Mouse (Mus musculus): ENCODE results near the gene Npat.

Gene Npat

GRCm38 (mm10) chr9:53536558-53537320 is at the start of gene Npat, which contains the start of gene Atm:
Gene Npat (plus strand): TSS chr9:53537047.
Gene Atm (minus strand): TSS chr9:53536740.
- peak; percentile 99 for DNase-seq (ENCODE audit: low spot score in 2 of 2)

DNA sequence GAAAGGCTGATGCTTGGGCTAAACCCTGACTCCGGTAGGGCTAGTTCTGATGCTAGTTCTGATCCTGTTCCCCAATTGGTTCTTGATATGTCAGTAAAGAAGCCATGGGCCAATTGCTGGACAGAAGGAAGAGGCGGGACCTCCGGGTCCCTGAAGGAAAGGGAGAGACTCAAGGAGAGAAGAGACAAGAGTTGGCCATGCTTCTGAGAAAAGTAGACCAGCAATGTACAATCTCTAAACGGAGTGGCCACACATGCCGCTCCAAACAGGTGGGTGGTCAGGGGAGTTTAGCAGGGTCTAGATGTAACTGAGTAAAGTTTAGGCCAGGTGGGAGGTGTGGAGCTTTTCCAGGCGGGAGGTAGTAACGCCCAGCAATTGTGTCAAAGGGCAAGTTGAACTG is 28.8 kb upstream of the Npat start:
- no peak for DNase-seq (ENCODE audit: low spot score in 2 of 2)

GRCm38 (mm10) chr9:53514091-53514490 is 22.8 kb upstream of the Npat start:
- no peak for DNase-seq (ENCODE audit: low spot score in 2 of 2)

- no peak for DNase-seq (ENCODE audit: low spot score in 2 of 2)
Measured at GRCm38 (mm10) chr9:53517373-53518009, 19.4 kb upstream of the Npat start.

GRCm38 (mm10) chr9:53535416-53536320 is 1.2 kb upstream of the Npat start:
- peak in 1 of 2 experiments; percentile 5 for DNase-seq (ENCODE audit: low spot score in 2 of 2)

DNA sequence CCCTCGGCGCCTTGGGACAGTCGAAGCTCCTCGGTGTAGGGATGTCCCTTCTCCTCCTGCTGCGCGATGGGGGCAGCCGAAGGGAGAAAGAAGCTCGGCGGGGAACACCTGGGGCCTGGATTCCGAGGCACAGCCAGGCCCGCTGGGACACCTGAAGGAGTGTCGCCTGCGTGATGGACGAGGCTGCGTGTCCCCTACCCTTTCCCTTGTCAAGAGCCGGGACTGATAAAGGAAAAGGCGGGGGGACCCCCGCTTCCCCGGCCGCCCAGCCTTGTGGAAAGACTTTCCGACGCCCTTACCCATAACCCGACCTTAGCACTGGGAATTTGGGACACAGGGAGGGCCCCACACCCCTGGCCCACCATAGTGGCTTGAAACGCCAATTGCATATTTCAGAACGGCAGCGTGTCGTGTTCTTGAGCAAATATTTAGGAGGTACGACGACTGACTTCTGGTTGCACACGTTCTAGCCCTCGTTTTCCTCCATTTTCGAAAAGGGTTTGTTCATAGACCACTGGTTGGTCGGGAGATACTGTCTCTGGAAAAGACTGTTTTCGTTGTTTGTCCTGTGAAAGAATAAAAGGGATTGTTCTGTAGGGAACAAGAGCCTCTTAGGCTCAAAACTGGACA is 604 bp downstream of the Npat start:
- DNase-seq (ENCODE audit: low spot score in 2 of 2): peak in 1 of 2 experiments; percentile 13

DNA sequence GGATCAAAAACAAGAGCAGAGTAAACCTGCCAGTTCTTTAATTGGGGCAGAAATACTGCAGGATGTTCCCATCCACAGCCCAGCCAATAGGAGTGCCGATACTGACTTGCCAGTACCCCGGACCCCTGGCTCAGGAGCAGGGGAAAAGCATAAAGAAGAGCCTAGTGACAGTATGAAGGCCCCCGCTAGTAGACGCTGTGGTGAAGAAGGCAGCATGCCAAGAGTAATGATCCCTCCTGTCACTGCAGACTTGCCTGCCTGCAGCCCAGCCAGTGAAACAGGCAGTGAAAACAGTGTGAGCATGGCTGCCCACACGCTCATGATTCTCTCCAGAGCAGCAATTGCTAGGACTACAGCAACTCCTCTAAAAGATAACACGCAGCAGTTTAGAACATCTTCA is 33.8 kb downstream of the Npat start:
- no peak for DNase-seq (ENCODE audit: low spot score in 2 of 2)

- no peak for DNase-seq (ENCODE audit: low spot score in 2 of 2)
Measured at GRCm38 (mm10) chr9:53572516-53573307, 35.9 kb downstream of the Npat start.

DNA sequence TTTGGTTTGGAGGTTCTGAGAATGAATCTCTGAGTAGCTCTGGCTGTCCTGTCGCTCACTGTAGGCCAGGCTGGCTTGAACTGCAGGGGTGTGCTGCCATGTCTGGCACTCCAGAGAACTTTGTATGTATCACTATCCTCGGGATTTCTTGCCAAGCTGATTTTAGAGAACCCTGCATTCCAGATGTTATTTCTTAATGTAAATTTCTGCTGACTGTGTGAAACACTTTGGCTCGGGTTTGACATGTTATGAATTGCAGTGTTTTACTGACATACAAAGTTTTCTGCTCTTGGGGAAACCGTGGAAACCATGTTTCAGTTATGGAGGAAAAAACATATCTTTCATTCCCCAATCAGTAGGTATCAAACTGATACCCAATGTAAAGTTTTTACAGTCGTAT is 38.9 kb downstream of the Npat start:
- no peak for DNase-seq (ENCODE audit: low spot score in 2 of 2)

GRCm38 (mm10) chr9:53581870-53582269 is 45.0 kb downstream of the Npat start:
- DNase-seq (ENCODE audit: low spot score in 2 of 2): no peak

DNA sequence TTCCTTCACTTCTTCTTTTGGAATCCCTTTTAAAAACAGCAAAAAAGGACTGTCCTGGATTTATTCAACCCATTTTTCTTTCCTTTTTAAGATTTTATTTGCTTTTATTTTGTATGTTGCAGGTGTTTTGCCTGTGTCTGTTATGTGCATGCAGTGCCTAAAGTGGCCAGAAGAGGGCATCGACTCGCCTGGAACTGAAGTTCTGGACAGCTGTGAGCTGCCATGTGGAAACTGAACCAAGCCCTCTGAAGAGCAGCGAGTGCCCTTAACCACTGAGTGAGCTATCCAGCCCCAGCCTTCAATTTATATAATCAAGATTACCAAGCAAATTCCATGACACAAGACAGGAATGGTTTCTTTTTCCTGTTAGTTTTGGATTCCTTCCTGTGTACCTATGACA is 57.9 kb downstream of the Npat start:
- peak in 1 of 2 experiments; percentile 41 for DNase-seq (ENCODE audit: low spot score in 2 of 2)

DNA sequence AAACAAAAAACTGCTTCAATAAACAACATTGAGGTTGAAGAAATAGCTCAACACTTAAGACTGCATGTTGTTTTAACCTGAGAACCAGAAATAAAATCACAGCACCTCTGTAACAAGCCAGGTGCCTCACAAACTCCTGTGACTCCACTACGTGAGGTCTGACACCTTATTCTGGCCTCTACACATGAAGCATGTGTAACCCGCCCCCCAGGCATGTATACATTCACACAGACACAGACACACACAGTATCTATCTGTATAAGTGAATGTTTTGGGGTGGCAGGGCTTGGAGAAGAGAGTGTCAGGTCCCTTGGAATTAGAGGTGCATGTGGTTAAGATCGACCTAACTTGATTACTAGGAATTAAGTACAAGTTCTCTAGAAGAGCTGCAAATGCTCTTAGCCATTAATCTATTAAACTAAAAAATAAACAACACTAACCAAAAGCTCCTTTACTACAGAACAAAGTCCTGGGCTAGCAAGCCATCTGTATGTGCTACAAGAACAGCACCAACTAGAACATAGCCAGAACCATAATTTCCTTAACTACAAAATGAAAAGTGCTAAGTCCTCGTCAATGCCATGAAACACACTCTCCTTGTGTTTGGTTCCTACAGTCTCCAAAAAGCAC is 60.2 kb downstream of the Npat start:
- DNase-seq (ENCODE audit: low spot score in 2 of 2): no peak

- DNase-seq (ENCODE audit: low spot score in 2 of 2): no peak
Measured at GRCm38 (mm10) chr9:53598631-53599030, 61.8 kb downstream of the Npat start.

- no peak for DNase-seq (ENCODE audit: low spot score in 2 of 2)
Measured at GRCm38 (mm10) chr9:53601541-53601940, 64.7 kb downstream of the Npat start.

DNA sequence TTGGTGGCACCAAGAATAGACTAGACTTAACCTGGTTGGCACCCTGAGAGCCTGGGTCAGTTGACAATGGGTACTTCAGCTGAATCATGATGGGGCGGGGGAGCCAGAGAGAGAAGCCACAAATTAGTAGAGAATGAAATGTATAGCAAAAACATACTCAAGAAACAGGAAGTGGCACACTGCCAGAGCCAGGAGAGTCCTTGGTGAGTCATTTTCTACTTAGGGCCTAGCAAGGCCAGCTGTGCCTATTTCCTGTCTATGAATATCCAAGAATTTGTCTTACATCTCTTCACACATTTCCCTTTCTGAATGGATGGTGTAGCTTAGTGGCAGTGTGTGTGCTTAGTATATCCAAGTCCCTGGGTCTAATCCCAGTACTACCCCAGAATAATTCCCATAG is 66.5 kb downstream of the Npat start:
- DNase-seq (ENCODE audit: low spot score in 2 of 2): no peak

DNA sequence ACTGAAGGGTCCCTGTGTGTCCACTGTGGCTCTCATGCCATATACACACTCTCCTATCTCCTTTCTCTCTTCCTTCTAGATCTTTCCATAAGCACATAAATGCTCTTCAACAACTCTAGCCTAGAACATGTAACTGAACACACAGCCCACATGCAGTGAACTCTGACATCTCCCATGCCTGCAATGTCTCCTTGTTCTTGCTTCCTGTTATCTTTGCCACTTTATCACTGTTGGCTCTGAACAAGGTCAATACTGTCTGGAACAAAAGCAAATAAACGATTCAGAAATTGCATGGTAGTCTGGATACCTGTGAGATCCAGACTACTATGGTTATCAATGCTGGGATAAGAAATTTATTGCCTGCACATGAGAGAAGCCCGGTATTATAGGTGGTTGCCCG is 67.0 kb downstream of the Npat start:
- no peak for DNase-seq (ENCODE audit: low spot score in 2 of 2)

DNA sequence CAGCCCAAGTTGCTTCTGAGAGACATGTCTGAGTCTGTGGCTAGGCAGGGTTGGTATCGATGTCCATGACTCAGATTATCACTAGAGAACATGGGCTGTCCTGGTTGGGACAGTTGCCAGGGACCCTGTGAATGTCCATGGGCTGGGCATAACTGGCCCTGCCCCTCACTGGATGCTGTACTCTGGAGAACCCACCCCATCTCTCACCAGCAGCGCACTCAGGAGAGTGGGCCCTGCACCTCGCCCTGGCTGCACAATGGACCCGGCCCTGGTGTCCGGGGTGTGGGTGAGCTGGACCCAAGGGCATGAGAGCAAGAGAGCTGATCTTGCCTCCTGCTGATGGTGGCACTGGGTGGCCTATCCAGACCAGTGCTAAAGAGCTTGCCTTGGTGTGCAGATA is 68.1 kb downstream of the Npat start:
- DNase-seq (ENCODE audit: low spot score in 2 of 2): no peak

DNA sequence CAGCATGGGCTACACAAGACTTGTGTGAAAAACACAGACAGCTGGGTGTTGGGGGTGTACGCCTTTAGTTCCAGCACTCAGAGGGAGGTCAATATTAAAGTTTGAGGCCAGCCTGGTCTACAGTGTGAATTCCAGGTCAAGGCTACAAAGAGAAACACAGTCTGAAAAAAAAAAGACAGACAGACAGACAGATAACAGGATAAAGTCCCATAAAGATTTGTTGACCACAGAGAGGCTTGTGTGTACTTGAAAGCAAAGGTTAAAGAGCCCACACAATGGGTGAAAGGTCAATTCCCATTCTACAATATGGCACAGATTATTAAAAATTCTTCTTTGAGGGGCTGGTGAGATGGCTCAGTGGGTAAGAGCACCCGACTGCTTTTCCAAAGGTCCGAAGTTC is 70.3 kb downstream of the Npat start:
- DNase-seq (ENCODE audit: low spot score in 2 of 2): no peak

DNA sequence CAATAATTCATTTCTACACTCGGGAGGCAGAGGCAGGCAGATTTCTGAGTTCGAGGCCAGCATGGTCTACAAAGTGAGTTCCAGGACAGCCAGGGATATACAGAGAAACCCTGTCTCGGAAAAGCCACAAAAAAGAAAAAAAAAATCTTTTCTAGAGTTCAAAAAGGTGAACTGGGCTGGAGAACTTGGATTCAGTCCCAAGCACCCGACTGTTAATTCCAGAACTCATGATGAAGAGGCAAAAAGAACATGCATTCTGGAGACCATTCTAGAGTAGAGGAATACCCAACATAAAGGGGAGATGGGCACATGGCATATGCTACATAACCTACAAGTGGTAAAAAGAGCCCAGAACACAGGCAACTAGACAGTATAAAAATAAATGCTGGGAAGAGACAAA is 71.0 kb downstream of the Npat start:
- no peak for DNase-seq (ENCODE audit: low spot score in 2 of 2)

DNA sequence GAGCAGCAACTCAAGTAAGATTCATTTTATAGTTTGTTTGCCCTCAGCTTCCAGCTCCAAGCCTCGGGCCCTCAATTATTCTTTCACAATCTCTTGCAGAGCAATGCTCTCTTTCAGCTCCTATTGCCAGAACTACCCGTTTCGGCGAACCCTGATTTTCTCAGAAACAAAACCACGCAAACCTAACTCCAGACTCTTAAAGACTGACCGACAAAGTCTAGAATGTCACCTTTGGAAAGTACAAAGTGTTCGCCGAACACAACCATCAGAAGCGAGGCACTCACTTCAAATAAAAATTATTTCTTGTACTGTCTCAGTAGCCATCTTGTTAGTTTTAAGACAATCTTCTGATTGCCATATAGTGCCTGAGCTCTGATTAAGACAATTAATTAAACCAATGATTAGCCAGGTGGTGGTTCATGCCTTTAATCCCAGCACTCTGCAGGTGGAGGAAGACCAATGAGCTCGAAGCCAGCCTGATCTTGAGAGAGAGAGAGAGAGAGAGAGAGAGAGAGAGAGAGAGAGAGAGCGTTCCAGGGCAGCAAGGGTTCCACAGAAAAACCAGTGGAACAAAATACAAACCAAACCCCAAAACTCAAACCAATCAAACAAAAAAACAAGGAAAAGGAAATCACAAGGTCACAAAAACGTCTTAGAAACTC is 72.6 kb downstream of the Npat start:
- DNase-seq (ENCODE audit: low spot score in 2 of 2): no peak

Data from frontal cortex, postnatal 10 days (tissue).